Mouse (Mus musculus) heart, postnatal 0 days (tissue): ENCODE measurements around the gene Sox30.

Experiments
- CTCF ChIP-seq: IDR thresholded peaks from 2 replicates; pipeline ENCODE4 v1.5.1; 2016; ENCODE audit warnings: antibody characterized with exemption, control low read depth, low read depth
- EP300 ChIP-seq: IDR thresholded peaks from 2 replicates; pipeline ENCODE4 v1.6.1; 2016; ENCODE audit warnings: antibody characterized with exemption, low read depth

- TF ChIP-seq CTCF (peak; percentile 100), EP300 (no peak)
Measured at GRCm38 (mm10) chr11:45944643-45945156, 35.4 kb upstream of the Sox30 start, which contains the start of gene Lsm11.
